Mouse (Mus musculus) liver, adult 2 months (tissue): ENCODE data around the gene Capn9.

Experiments
- CTCF ChIP-seq: fragments of 200-500 bp; IDR thresholded peaks from 2 replicates; pipeline ENCODE4 v1.5.1; 2011; ENCODE audit warnings: low read depth, low read length, control low read depth
- POLR2A ChIP-seq: fragments of 200-500 bp; IDR thresholded peaks from 2 replicates; pipeline ENCODE4 v1.6.1; 2011; ENCODE audit warnings: low read length, control low read depth; ENCODE audit not compliant: insufficient read depth; ENCODE audit errors: extremely low read depth

DNA sequence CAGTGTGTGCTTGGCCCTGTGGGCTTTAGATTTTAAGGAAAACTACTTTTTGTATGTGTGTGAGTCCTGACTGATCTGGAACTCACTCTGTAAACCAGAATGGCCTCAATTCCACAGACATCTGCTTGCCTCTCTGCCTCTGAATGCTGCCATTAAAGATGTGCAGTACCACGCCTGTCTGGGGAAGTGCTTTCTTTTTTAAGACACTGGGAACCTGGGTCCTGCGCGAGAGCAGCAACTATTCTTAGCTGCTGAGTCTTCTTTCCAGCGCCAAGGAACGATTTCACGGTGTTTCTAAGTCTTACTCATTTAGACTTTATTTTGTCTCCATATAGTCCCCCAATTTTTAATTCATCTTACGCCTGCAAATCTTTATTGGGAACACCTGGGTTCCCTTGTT lies 29.1 kb upstream of the Capn9 start:
- TF ChIP-seq CTCF (no peak), POLR2A (no peak)
